Mouse (Mus musculus): ENCODE measurements around the gene Trmu.

Gene Trmu

GRCm38 (mm10) chr15:85897113-85897512 lies 18.0 kb downstream of the Trmu start:
- no peak for DNase-seq

GRCm38 (mm10) chr15:85899396-85899795 lies 20.3 kb downstream of the Trmu start:
- DNase-seq, result peak; percentile 9

- DNase-seq, result no peak
Measured at GRCm38 (mm10) chr15:85900318-85900717, 21.2 kb downstream of the Trmu start.

GRCm38 (mm10) chr15:85900801-85901200 lies 21.7 kb downstream of the Trmu start:
- no peak for DNase-seq

- DNase-seq, result no peak
Measured at GRCm38 (mm10) chr15:85902505-85902904, 23.4 kb downstream of the Trmu start.

- DNase-seq, result no peak
Measured at GRCm38 (mm10) chr15:85903826-85904225, 24.7 kb downstream of the Trmu start.

- no peak for DNase-seq
Measured at GRCm38 (mm10) chr15:85908660-85909491, 29.8 kb downstream of the Trmu start.

GRCm38 (mm10) chr15:85909492-85909829 lies 30.3 kb downstream of the Trmu start:
- no peak for DNase-seq

GRCm38 (mm10) chr15:85909931-85910330 lies 30.8 kb downstream of the Trmu start:
- DNase-seq, result no peak

- peak; percentile 80 for DNase-seq
Measured at GRCm38 (mm10) chr15:85913605-85914004, 34.5 kb downstream of the Trmu start.

GRCm38 (mm10) chr15:85919191-85919891 lies 40.2 kb downstream of the Trmu start:
- DNase-seq, result no peak

GRCm38 (mm10) chr15:85919892-85920248 lies 40.8 kb downstream of the Trmu start:
- DNase-seq, result no peak

- DNase-seq, result no peak
Measured at GRCm38 (mm10) chr15:85921855-85922254, 42.7 kb downstream of the Trmu start.

- DNase-seq, result no peak
Measured at GRCm38 (mm10) chr15:85928161-85928560, 49.0 kb downstream of the Trmu start.

- peak; percentile 83 for DNase-seq
Measured at GRCm38 (mm10) chr15:85935627-85936049, 56.5 kb downstream of the Trmu start.

Data from lung, postnatal 36 days (tissue).